10 mouse cellular contexts compared by ENCODE assay signal in the genomic region with DNA sequence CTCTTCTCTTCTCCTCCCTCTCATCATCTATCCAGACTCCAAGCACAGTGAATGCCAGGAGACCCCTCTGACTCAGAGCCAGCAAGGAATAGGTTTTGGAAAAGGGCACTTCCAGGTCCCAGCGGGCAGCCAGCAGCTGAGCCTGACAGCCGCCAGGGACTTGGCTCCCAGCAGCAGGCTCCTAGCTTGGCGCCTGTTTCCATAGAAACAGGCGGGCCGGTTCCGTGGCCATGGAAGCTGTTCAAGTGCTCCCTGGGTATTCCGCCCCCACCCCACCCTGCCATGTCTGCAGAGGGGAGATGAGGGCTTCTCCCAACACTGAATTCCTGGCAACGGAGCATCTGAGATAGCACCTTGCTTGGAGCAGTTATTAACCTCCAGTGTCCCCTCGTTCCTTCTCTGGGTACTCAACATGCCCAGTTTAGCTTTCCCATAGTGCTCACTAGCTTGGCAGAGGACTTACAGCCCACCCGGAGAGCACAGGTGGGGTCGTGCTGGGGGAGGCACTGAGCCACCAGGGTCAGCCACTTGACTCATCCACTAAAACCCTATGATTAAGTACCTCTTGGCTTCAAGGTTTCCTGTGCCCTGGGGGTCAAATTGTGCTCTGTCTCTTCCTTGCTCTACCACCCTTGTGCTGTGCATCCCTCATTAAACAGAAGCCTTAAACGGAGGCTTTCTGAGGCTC.
DNase-seq lines count a peak whose midpoint lies in the region; ATAC-seq lines count a peak whose summit lies in the region.
"Had no signal": no experiment of that assay in that cellular context is flagged by ENCODE, and none has a peak within 500 bp of the region (broad histone marks: within the 10 kb centered on the region; RNA-seq: fewer than 3 reads in every experiment).

No protein-coding gene starts in this region.

- H3K4me3 ChIP-seq in heart, embryonic 14.5 days (ENCODE audit: control insufficient read depth in 1 of 2, insufficient read depth in 1 of 2, low read depth in 1 of 2, low read length in 2 of 2), result no peak overlapping the region
- 0 out of 2 replicates have a peak overlapping the region, but pooled peaks have one; percentile 15 for H3K4me3 ChIP-seq in limb, embryonic 10.5 days
- H3K4me3 ChIP-seq: heart, adult 2 months had no signal

- no peaks in the 10 kb centered on the region; a peak in 1 of 4 replicates for H3K4me1 ChIP-seq in heart, embryonic 14.5 days (ENCODE audit: control insufficient read depth in 2 of 2, insufficient read depth in 2 of 2, low read length in 2 of 2)
- H3K4me1 ChIP-seq in limb, embryonic 10.5 days, result peaks cover 24% of the 10 kb centered on the region

- WGBS in heart, embryonic 14.5 days, result 24% methylated on average over 12 of the region's 12 CpGs
- 9% methylated on average over 12 of the region's 12 CpGs for WGBS in limb, embryonic 10.5 days

- 0 out of 2 replicates have a peak, but pooled peaks cover 3% of the 10 kb centered on the region for H3K9me3 ChIP-seq in heart, embryonic 14.5 days (ENCODE audit: control insufficient read depth, low read length)
- no peaks in the 10 kb centered on the region for H3K9me3 ChIP-seq in limb, embryonic 10.5 days (replicated peaks)
- H3K9me3 ChIP-seq: G1E had no signal

- 0 out of 2 replicates have a peak, but pooled peaks cover 3% of the 10 kb centered on the region for H3K27me3 ChIP-seq in heart, embryonic 14.5 days (ENCODE audit: control insufficient read depth, insufficient read depth, low read length)
- H3K27me3 ChIP-seq in limb, embryonic 10.5 days (ENCODE audit: low read depth, poor library complexity, severe bottlenecking), result peaks cover 99% of the 10 kb centered on the region

- ATAC-seq in heart, embryonic 14.5 days (ENCODE audit: insufficient number of reproducible peaks, insufficient read depth, low FRiP score, low read depth), result no peak

- H3K27ac ChIP-seq in heart, embryonic 14.5 days (replicated peaks in 1 of 2; ENCODE audit: control insufficient read depth in 1 of 2, insufficient read depth in 1 of 2, low read depth in 2 of 2, low read length in 2 of 2), result no peak overlapping the region
- H3K27ac ChIP-seq in limb, embryonic 10.5 days, result no peak overlapping the region
- H3K27ac ChIP-seq: heart, adult 2 months had no signal

- no peak for DNase-seq in heart, postnatal 14 days
- DNase-seq in Muller cell, postnatal 12 days (ENCODE audit: inconsistent ontology term), result peak; percentile 28
- DNase-seq in embryo, embryonic 9.5 days (ENCODE audit: extremely low spot score), result peak; percentile 28
- peak; percentile 43 for DNase-seq in limb, embryonic 10.5 days (ENCODE audit: low spot score)
- no peak for DNase-seq in thymus, postnatal 0 days (ENCODE audit: low spot score)
- DNase-seq in urinary bladder, postnatal 4 days (ENCODE audit: low spot score in 2 of 2), result no peak
- no peak for DNase-seq in adrenal gland, postnatal 25 days
- DNase-seq: heart, adult 2 months had no signal

- H3K36me3 ChIP-seq in heart, embryonic 14.5 days (ENCODE audit: control insufficient read depth, insufficient read depth, low read length), result no peaks in the 10 kb centered on the region
- H3K36me3 ChIP-seq in limb, embryonic 10.5 days, result no peaks in the 10 kb centered on the region
- H3K36me3 ChIP-seq: G1E had no signal

- intact Hi-C loops in heart, postnatal 14 days (cut with DNase I), result no loop called here

- H3K4me2 ChIP-seq in heart, embryonic 14.5 days (ENCODE audit: low read length), result peak overlapping the region; percentile 27; the same call in 1 of the 2 replicates

- H3K9ac ChIP-seq in heart, embryonic 14.5 days (ENCODE audit: low read length), result no peak overlapping the region

Comparison
In these comparisons a context has a peak if more than half of its experiments do, and no peak if none do; other contexts are left out.
1. DNase-seq: peak in Muller cell, postnatal 12 days (single experiment), embryo, embryonic 9.5 days (single experiment) and limb, embryonic 10.5 days (single experiment); none in heart, postnatal 14 days (0 of 2), thymus, postnatal 0 days (single experiment), urinary bladder, postnatal 4 days (0 of 2) and adrenal gland, postnatal 25 days (single experiment).